Mouse (Mus musculus): ENCODE data around the gene Nbeal1. TPM values are rescaled to one million over a fixed set of nuclear protein-coding genes. Genes with fewer than 3 reads are reported as not detected.
A peak's percentile ranks its signal among the peaks of the same experiment; 100 is the strongest.
"Not testable (repeated sequence)": the region's sequence is repeated elsewhere in the genome, so short reads cannot be mapped to it uniquely, and the experiment has no call there.

Nbeal1 gene
- polyA plus RNA-seq (2012; ENCODE audit: insufficient read depth, low replicate concordance) = under 0.01 TPM in 1 of 2 replicates, not detected in the other

DNA sequence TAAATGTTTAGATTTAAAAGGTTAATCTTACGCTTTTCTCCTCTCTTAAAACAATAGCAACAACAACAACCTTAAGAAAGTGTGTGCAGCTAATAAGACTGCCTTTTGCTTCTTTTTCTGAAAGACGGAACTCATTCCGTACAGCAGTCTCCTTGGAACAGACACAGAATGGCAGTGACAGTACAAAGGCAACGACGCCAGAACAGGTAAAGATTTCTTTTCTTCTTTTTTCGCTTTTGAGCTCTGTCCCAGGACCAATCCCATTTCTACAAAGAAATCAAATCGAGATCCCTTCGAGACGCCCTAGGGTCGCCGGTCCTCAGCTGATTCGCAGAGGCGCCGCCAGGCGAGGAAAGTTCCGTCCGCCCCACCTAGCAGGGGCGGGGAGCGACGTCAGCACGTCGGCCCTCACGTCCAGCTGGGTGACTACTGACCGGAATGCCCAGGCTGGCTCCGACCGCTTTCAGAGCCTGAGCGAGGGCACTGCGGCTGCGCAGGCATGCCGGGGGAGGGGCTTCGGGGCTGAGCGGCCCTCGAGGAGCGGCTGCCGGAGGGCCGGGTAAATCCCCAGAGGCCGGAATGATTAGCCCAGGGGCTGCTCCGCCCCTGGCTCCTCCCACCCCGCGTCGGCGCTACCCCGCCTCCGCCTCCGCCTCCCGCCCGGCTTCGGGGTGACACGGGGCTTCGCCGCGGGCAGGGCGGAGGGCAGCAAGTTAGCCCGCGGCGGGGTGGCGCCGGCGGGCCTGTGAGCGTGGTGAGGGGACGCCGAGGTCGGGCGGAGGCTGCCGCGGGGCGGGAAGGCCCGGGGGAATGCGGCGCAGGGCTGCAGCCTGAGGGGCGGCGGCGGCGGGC, at the start of gene Nbeal1:
Nbeal1 (plus strand) TSS at position 668 of the 852 bp plus-strand sequence.
- Histone ChIP-seq H3K36me3 (replicated peaks; ENCODE audit: low read length) (no peaks in the 10 kb centered on the region), H3K27me3 (replicated peaks) (no peaks in the 10 kb centered on the region), H3K4me1 (peaks cover 11% of the 10 kb centered on the region), H3K4me3 (replicated peaks) (peak within 1 kb of the TSS; percentile 99), H3K9me3 (no peaks in the 10 kb centered on the region)
- TF ChIP-seq FLI1 (IDR thresholded peaks at IDR 0.05; ENCODE audit: low read length) = no peak
- no peak for TF ChIP-seq GATA1 (IDR thresholded peaks at IDR 0.05; ENCODE audit: borderline replicate concordance, low read length)

DNA sequence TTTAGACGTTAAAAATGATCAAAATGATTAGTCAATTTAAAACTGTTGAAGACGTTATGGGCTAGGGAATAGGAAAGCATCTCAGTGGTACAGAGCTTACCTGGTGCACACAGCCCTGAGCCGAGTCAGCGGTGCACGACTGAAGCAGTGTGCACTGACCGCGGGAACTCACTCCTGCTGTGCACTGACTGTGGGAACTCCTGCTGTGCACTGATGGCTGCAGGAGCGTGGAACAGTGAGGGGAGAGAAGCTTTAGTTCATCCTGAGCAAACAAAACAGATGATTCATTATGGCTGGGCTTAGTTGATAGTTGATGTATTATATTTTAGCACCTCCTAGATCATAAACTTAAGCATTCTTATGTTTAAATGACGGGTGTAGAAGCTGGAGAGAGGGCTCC, 43.1 kb upstream of the Nbeal1 start:
- H3K4me3 ChIP-seq (replicated peaks) = no peak overlapping the region

DNA sequence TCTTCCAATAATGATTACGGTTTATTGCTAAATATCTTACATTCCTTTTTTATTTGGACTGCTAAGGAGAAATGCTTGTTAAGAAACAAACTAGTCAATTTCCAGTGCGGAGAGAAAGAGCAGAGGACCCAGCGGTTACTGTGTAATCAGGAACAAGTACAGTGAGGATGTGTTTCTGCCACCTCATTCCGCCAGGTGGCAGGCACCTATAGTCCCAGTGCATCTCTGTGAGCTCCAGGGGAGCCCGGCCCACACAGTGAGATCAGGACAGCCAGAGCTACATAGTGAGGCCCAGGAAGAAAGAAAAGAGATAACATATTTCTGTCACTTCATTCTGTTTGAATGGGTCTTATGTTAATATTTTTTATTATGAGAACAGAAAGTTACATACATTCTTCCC, 27.7 kb upstream of the Nbeal1 start:
- peaks cover 17% of the 10 kb centered on the region for H3K36me3 ChIP-seq (replicated peaks; ENCODE audit: low read length)
- no peaks in the 10 kb centered on the region for H3K9me3 ChIP-seq
- no peak overlapping the region for H3K4me3 ChIP-seq (replicated peaks)
- peaks cover 7% of the 10 kb centered on the region for H3K27me3 ChIP-seq (replicated peaks)
- peaks cover 7% of the 10 kb centered on the region for H3K4me1 ChIP-seq
- no peak for TF ChIP-seq GATA1 (IDR thresholded peaks at IDR 0.05; ENCODE audit: borderline replicate concordance, low read length)
- no peak for TF ChIP-seq FLI1 (IDR thresholded peaks at IDR 0.05; ENCODE audit: low read length)

More for the DNA sequence above, 43.1 kb upstream of the Nbeal1 start:
- no peaks in the 10 kb centered on the region for H3K4me1 ChIP-seq
- peaks cover 31% of the 10 kb centered on the region for H3K36me3 ChIP-seq (replicated peaks; ENCODE audit: low read length)
- no peaks in the 10 kb centered on the region for H3K9me3 ChIP-seq
- H3K27me3 ChIP-seq (replicated peaks) = no peaks in the 10 kb centered on the region
- TF ChIP-seq GATA1 (IDR thresholded peaks at IDR 0.05; ENCODE audit: borderline replicate concordance, low read length) = no peak
- no peak for TF ChIP-seq FLI1 (IDR thresholded peaks at IDR 0.05; ENCODE audit: low read length)

DNA sequence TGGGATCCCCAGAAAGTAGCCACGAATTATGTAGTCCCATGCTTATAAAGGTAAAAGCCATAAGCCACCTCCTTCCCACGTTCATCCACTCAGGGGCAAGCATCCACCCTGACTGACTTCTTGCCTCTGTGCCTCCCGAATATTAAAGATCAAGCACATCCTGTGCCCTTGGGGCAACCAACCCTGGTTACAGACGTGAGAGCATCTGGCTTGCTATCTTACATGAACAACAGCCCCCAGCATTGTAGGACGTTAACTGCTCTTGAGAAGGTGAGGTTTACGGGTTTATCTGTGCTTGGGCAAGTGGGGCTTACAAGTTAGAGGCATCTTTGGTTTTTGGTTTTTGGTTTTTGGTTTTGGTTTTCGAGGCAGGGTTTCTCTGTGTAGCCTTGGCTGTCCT, 23.7 kb upstream of the Nbeal1 start:
- no peak for TF ChIP-seq GATA1 (IDR thresholded peaks at IDR 0.05; ENCODE audit: borderline replicate concordance, low read length)
- no peak for TF ChIP-seq FLI1 (IDR thresholded peaks at IDR 0.05; ENCODE audit: low read length)
- H3K4me1 ChIP-seq = peaks cover 19% of the 10 kb centered on the region
- H3K27me3 ChIP-seq (replicated peaks) = peaks cover 22% of the 10 kb centered on the region
- H3K9me3 ChIP-seq = no peaks in the 10 kb centered on the region
- H3K4me3 ChIP-seq (replicated peaks) = no peak overlapping the region
- H3K36me3 ChIP-seq (replicated peaks; ENCODE audit: low read length) = peaks cover 2% of the 10 kb centered on the region

DNA sequence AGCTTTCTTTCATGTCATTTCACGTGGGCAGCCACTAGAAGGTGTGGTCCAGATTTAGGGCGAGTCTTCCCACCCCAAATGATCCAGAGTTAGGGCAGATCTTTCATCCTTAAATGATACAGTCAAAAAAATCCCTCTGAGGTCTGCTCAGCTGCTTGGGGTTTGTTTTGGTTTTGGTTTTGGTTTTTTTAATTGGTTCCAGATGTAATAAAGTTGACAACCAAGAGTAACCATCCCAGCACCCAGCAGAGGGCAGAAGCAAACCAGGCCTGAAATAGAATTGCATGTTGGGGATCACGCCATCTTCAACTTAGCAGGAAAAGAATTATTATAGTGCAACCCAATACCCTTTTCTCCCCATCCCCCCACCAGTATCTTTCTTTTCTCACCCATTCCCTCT, 22.0 kb upstream of the Nbeal1 start:
- H3K4me1 ChIP-seq = peaks cover 15% of the 10 kb centered on the region
- peaks cover 2% of the 10 kb centered on the region for H3K36me3 ChIP-seq (replicated peaks; ENCODE audit: low read length)
- H3K4me3 ChIP-seq (replicated peaks) = no peak overlapping the region
- H3K9me3 ChIP-seq = no peaks in the 10 kb centered on the region
- TF ChIP-seq FLI1 (IDR thresholded peaks at IDR 0.05; ENCODE audit: low read length) (no peak), GATA1 (IDR thresholded peaks at IDR 0.05; ENCODE audit: borderline replicate concordance, low read length) (no peak)
- H3K27me3 ChIP-seq (replicated peaks) = peaks cover 32% of the 10 kb centered on the region

DNA sequence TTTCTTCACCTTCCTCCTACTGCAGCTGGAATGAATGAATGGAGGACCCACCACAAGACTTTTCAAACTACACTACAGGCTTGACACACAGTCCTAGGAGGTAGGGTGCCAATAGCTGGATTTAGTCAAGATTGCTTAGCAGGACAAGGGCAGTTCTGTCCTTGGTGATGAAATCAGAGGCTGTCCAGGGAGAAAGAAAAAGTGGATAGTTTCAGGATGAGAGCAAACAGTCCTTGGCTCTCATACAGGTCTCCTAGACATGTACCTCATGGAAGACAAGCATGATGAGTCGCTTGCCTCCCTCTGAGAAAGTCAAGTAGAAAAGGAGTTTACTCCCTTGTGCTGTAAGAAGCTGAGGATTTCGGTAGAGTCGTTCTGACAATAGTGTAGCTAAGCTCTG, 16.7 kb upstream of the Nbeal1 start:
- H3K36me3 ChIP-seq (replicated peaks; ENCODE audit: low read length) = no peaks in the 10 kb centered on the region
- H3K4me1 ChIP-seq = peaks cover 6% of the 10 kb centered on the region
- TF ChIP-seq FLI1 (IDR thresholded peaks at IDR 0.05; ENCODE audit: low read length) (no peak), GATA1 (IDR thresholded peaks at IDR 0.05; ENCODE audit: borderline replicate concordance, low read length) (no peak)
- H3K9me3 ChIP-seq = peaks cover 8% of the 10 kb centered on the region
- H3K27me3 ChIP-seq (replicated peaks) = peaks cover 38% of the 10 kb centered on the region
- no peak overlapping the region for H3K4me3 ChIP-seq (replicated peaks)

DNA sequence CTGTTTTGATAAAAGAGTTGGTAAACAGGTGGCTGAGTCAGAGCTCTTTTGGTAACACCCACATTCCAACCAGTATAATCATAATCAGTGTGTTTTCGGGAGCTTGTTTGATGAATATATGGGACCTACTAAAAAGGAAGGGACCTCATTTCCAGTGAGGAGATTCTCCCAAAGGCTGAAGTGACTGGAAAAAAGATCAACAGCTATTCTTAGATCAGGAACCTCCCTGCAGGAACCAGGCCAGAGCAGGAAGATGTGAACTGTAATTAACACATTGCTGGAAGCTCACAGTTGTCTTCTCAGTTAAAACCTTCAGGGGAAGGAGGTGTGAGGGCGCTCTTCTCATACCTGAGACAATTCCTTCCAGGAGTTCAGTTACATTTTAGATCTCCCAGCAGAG, 10.8 kb upstream of the Nbeal1 start:
- H3K27me3 ChIP-seq (replicated peaks) = peaks cover 4% of the 10 kb centered on the region
- no peak overlapping the region for H3K4me3 ChIP-seq (replicated peaks)
- no peaks in the 10 kb centered on the region for H3K4me1 ChIP-seq
- no peaks in the 10 kb centered on the region for H3K36me3 ChIP-seq (replicated peaks; ENCODE audit: low read length)
- H3K9me3 ChIP-seq = peaks cover 1% of the 10 kb centered on the region
- TF ChIP-seq FLI1 (IDR thresholded peaks at IDR 0.05; ENCODE audit: low read length) = no peak
- TF ChIP-seq GATA1 (IDR thresholded peaks at IDR 0.05; ENCODE audit: borderline replicate concordance, low read length) = no peak

DNA sequence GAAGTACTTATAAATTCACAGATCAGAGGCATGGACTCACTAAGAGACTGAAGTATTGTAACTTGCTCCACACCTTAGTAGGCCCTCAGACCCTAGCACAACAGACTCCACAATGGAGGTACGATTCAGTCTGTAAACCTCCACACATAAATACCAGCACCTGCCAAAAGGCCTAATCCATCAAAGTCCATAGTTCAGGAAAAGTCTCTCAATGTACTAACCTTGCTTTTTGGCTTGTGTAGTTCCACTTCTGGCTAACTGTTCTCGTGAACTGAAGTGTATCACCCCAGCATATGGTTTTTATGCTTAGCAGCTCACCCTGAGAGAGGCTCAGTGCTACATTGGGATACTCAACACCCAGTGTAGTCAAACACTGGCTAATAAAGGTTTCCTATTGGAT, 10.1 kb upstream of the Nbeal1 start:
- Histone ChIP-seq H3K27me3 (replicated peaks) (no peaks in the 10 kb centered on the region), H3K4me1 (no peaks in the 10 kb centered on the region), H3K4me3 (replicated peaks) (no peak overlapping the region), H3K36me3 (replicated peaks; ENCODE audit: low read length) (no peaks in the 10 kb centered on the region), H3K9me3 (no peaks in the 10 kb centered on the region)
- TF ChIP-seq GATA1 (IDR thresholded peaks at IDR 0.05; ENCODE audit: borderline replicate concordance, low read length) = no peak
- TF ChIP-seq FLI1 (IDR thresholded peaks at IDR 0.05; ENCODE audit: low read length) = no peak

DNA sequence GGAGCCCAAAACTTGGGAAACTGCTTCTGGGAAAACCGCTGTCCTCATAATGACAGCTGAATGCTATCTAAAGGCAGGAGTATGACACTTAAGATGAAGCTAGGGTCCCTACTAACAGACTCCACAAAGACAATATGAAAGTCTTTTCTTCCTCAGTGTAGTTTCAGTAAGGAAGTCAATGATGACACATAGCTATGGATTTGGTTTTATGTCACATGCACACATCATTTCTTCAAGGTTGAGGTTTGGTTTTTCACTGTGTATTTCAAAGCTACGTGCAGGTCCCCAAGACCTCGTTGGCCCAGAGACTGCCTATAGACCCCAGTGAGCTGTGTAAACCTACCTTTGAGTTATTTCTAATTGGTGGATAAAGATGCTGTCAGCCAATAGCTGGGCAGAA, 7.3 kb upstream of the Nbeal1 start:
- H3K9me3 ChIP-seq = no peaks in the 10 kb centered on the region
- TF ChIP-seq FLI1 (IDR thresholded peaks at IDR 0.05; ENCODE audit: low read length) = no peak
- TF ChIP-seq GATA1 (IDR thresholded peaks at IDR 0.05; ENCODE audit: borderline replicate concordance, low read length) = no peak
- H3K36me3 ChIP-seq (replicated peaks; ENCODE audit: low read length) = no peaks in the 10 kb centered on the region
- H3K27me3 ChIP-seq (replicated peaks) = no peaks in the 10 kb centered on the region
- H3K4me3 ChIP-seq (replicated peaks) = no peak overlapping the region
- no peaks in the 10 kb centered on the region for H3K4me1 ChIP-seq

DNA sequence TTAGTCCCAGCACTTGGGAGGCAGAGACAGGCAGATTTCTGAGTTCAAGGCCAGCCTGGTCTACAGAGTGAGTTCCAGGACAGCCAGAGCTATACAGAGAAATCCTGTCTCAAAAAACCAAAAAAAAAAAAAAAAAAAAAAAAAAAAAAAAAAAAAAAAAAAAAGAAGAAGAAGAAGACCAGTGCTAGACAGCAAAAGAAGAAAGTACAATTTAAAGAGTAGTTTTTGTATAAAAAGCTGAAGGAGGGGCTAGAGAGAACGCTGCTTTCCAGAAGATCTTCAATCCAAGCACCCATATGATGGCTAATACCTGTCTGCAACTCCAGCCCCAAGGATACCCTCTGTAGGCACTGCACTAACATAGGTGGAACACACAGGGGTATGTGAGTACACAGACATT, 2.6 kb upstream of the Nbeal1 start:
- H3K27me3 ChIP-seq (replicated peaks); H3K9me3 ChIP-seq; H3K36me3 ChIP-seq (replicated peaks; ENCODE audit: low read length); H3K4me3 ChIP-seq (replicated peaks): not testable (repeated sequence)
- peaks cover 11% of the 10 kb centered on the region for H3K4me1 ChIP-seq

All from megakaryocyte, embryonic 14.5 days (primary cell).